Mouse (Mus musculus): ENCODE data around the gene Prpf8. TPM values are rescaled to one million over a fixed set of nuclear protein-coding genes. Genes with fewer than 3 reads are reported as not detected.

The Prpf8 gene
- polyA plus RNA-seq, 1 experiment from 2014 or later = 74.5 TPM

DNA sequence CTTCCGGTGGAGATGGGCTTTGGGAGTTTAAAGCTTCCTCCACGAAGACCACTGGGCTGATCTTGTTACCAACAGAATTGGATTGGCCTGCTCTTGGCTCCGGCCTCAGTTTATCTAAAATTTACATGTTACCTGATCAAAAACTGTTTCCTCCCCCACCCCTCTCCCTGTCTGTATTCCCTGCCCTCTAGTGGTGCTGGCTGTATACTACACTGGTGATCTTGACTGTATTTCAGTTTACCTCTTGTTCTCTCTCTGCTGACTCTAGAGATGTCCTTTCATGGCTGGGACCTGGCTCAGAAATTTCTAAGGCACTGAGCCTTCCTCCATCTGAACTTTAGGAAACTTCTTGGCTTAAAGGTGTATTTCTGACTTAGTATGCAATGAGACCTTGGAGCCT is 28.4 kb upstream of the Prpf8 start:
- H3K4me2 ChIP-seq (replicated peaks) = no peak overlapping the region
- H3K4me3 ChIP-seq (replicated peaks; ENCODE audit: low read length) = no peak overlapping the region
- 25% methylated on average over 3 of the region's 3 CpGs for WGBS
- H3K9me3 ChIP-seq (ENCODE audit: control insufficient read depth, low read length) = no peaks in the 10 kb centered on the region
- H3K27me3 ChIP-seq (ENCODE audit: control insufficient read depth, insufficient read depth, low read length) = no peaks in the 10 kb centered on the region
- DNase-seq (ENCODE audit: low spot score) = peak; percentile 45
- H3K36me3 ChIP-seq (replicated peaks; ENCODE audit: control insufficient read depth, insufficient read depth) = no peaks in the 10 kb centered on the region
- H3K27ac ChIP-seq = no peak overlapping the region
- H3K9ac ChIP-seq = no peak overlapping the region
- peaks cover 32% of the 10 kb centered on the region for H3K4me1 ChIP-seq (replicated peaks; ENCODE audit: control insufficient read depth, insufficient read depth, low read length)
- ATAC-seq (ENCODE audit: low FRiP score) = no peak

DNA sequence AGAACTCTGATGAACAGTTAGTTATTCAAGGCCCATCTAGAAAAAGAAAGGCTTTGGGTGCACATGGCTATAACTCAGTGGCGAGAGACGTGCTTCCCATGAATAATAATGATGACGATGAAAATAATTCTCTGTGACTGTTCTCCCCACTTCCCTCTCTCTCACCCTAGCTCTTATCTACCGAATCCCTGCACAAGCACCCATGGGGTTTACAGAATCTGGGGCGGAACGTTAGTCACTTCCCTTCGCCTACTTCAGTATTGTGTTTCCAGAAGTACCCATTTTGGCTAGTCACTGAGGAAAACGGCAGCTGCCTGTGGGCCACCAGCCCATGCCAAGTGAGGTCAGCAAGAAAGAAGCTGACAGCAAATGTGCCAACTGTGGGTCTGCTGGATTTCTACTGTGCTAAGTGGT is 28.0 kb upstream of the Prpf8 start:
- no peaks in the 10 kb centered on the region for H3K36me3 ChIP-seq (replicated peaks; ENCODE audit: control insufficient read depth, insufficient read depth)
- no peak overlapping the region for H3K4me3 ChIP-seq (replicated peaks; ENCODE audit: low read length)
- no peaks in the 10 kb centered on the region for H3K9me3 ChIP-seq (ENCODE audit: control insufficient read depth, low read length)
- no peak overlapping the region for H3K4me2 ChIP-seq (replicated peaks)
- no peak overlapping the region for H3K27ac ChIP-seq
- DNase-seq (ENCODE audit: low spot score) (no peak), ATAC-seq (ENCODE audit: low FRiP score) (no peak)
- H3K4me1 ChIP-seq (replicated peaks; ENCODE audit: control insufficient read depth, insufficient read depth, low read length) = peaks cover 30% of the 10 kb centered on the region
- H3K9ac ChIP-seq = no peak overlapping the region
- WGBS = 82% methylated on average over 8 of the region's 8 CpGs
- no peaks in the 10 kb centered on the region for H3K27me3 ChIP-seq (ENCODE audit: control insufficient read depth, insufficient read depth, low read length)

DNA sequence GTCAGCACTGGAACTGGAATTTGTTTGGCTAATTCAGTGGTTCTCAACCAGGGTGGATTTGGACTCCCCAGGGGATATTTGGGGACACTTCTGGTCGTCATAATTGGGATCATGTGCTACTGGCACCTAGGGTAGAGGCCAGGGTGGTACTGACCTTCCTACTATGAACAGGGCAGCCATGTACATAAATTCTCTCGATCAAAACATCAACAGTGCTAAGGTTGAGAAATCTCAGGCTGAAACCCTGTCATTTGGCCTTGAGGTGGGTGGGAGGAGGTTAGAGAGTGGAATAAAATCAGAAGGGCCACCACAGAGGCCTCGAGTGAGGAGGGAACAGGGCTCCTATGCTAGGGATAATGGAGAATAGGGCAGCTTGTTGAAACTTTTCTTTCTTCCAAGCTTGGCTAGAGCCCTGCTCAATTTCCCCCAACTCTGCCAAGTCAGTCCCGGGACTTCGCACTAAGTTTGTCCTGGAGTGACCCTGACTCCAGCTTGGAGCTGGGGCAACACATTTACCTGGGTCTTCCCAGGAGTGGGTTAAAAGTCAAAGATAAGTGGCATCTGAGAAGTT is 27.4 kb upstream of the Prpf8 start:
- Histone ChIP-seq H3K9ac (no peak overlapping the region), H3K4me3 (replicated peaks; ENCODE audit: low read length) (no peak overlapping the region), H3K36me3 (replicated peaks; ENCODE audit: control insufficient read depth, insufficient read depth) (no peaks in the 10 kb centered on the region), H3K27me3 (ENCODE audit: control insufficient read depth, insufficient read depth, low read length) (no peaks in the 10 kb centered on the region), H3K9me3 (ENCODE audit: control insufficient read depth, low read length) (no peaks in the 10 kb centered on the region), H3K4me1 (replicated peaks; ENCODE audit: control insufficient read depth, insufficient read depth, low read length) (peaks cover 25% of the 10 kb centered on the region), H3K4me2 (replicated peaks) (no peak overlapping the region; the same call in 1 of the 2 replicates), H3K27ac (no peak overlapping the region; the same call in 1 of the 2 replicates)
- no peak for DNase-seq (ENCODE audit: low spot score)
- 74% methylated on average over 5 of the region's 5 CpGs for WGBS
- ATAC-seq (ENCODE audit: low FRiP score) = no peak

DNA sequence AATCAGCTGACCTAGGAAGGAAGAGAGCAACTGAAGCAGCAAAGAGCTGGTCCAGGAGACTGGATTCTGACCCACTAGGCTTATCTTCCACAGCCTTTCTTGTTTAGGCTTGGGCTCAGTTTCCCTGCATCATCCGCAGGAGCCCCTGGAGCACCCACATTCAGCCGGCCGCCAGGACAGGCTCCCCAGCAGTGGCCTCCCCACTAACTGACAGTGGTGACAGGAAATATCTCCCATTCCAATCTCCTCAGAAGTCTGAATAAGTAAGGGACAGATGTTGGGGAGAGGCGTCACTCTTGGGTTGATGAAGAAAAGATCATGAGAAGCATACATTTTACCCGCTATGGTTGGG is 26.9 kb upstream of the Prpf8 start:
- 34% methylated on average over 5 of the region's 5 CpGs for WGBS
- peak overlapping the region; percentile 82 for H3K27ac ChIP-seq
- H3K36me3 ChIP-seq (replicated peaks; ENCODE audit: control insufficient read depth, insufficient read depth) = no peaks in the 10 kb centered on the region; the same call in 1 of the 2 replicates
- H3K9ac ChIP-seq = no peak overlapping the region
- H3K4me3 ChIP-seq (replicated peaks; ENCODE audit: low read length) = peak overlapping the region; percentile 73
- H3K9me3 ChIP-seq (ENCODE audit: control insufficient read depth, low read length) = no peaks in the 10 kb centered on the region
- H3K27me3 ChIP-seq (ENCODE audit: control insufficient read depth, insufficient read depth, low read length) = no peaks in the 10 kb centered on the region
- ATAC-seq (ENCODE audit: low FRiP score) (no peak), DNase-seq (ENCODE audit: low spot score) (no peak)
- H3K4me1 ChIP-seq (replicated peaks; ENCODE audit: control insufficient read depth, insufficient read depth, low read length) = peaks cover 24% of the 10 kb centered on the region
- H3K4me2 ChIP-seq (replicated peaks) = peak overlapping the region; percentile 76

DNA sequence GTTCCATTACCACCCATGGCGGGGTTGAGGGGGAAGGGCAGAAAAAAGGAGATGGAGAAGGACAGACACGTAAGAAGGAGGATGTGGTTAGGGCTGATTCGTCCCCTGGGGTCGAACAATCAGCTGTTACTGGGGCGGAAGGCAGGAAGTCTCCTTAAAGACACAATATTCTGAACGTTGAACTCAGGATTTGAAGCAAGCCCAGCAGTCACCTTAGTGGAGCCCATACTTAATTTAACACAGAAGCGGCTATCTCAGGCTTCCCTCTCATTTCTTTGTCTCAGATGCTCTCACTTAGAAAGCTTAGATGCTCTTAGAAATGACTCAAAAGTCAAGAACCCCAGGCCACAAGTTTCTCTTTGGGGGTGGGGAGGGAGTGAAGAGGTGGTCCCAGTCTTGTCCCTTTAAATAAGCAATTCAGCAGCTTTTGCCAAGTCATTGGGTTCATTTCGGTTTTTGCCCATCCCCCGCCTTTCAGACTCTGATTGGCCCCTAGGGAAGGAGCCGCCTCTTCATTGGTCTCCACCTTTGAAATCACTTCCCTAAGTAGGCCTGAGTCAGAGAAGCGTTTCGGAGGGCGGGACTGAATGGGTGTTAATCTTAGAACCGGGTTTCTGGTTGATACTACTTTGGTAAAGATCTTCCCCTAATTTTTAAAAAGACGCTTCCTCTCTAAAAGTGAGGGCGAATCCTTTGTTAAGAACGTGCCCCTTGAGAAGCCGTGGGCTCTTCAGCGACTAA is 26.3 kb upstream of the Prpf8 start:
- no peaks in the 10 kb centered on the region for H3K27me3 ChIP-seq (ENCODE audit: control insufficient read depth, insufficient read depth, low read length)
- peak overlapping the region; percentile 73 for H3K4me3 ChIP-seq (replicated peaks; ENCODE audit: low read length)
- H3K9me3 ChIP-seq (ENCODE audit: control insufficient read depth, low read length) = no peaks in the 10 kb centered on the region
- DNase-seq (ENCODE audit: low spot score) (peak; percentile 87), ATAC-seq (ENCODE audit: low FRiP score) (no peak)
- 3% methylated on average over 19 of the region's 19 CpGs for WGBS
- H3K4me1 ChIP-seq (replicated peaks; ENCODE audit: control insufficient read depth, insufficient read depth, low read length) = peaks cover 19% of the 10 kb centered on the region
- peak overlapping the region; percentile 44 for H3K9ac ChIP-seq
- H3K27ac ChIP-seq = peak overlapping the region; percentile 82
- peaks cover 3% of the 10 kb centered on the region for H3K36me3 ChIP-seq (replicated peaks; ENCODE audit: control insufficient read depth, insufficient read depth)
- peak overlapping the region; percentile 76 for H3K4me2 ChIP-seq (replicated peaks)

DNA sequence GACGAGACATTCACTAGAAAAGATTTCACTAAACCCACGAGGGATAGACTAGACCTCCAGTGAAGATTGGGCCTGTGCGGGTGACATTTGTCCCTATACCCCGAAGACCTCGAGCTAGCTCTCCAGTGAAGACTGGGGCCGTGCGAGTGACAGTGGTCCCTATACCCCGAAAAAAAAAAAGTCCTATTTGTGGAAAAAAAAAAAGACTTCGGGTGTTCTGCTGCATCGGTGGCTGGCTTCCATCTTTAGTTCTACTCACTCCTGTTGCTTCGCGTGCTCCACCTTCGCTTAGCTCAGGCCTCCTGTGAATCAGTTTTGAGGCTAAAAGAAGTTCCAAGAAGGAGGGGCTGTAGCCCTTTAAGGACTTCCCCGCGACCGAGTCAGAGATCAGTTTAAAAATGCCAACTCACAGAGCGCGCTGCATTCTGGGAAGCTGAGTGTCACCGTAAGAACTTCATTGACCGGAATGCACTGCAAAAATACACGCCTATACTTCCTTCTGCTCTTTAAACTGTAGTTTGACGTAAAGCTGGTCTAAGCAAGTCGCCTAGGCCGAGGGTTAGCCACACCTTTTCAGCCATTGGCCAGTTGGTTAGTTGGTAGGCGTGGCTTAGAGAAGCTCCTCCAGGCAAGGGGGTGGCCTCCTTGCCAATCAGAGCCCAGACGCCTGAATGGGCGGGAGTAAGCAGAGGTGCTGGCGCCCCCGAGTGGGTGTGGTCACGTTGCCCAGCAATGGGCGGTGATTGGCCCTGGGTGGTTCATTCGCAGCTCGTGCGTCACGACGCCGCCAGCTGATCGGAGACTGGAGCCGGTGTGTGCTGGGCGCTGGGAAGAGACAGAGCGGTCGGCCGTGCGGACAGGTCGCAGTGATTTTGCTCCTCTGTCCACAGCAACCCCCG is 25.5 kb upstream of the Prpf8 start, which contains the start of gene Tlcd2:
Gene Tlcd2 (plus strand): TSS at position 872 of the 899 bp plus-strand sequence.
- Histone ChIP-seq H3K9ac (peak within 1 kb of the TSS; percentile 73), H3K9me3 (ENCODE audit: control insufficient read depth, low read length) (no peaks in the 10 kb centered on the region), H3K4me2 (replicated peaks) (peak within 1 kb of the TSS; percentile 76), H3K4me3 (replicated peaks; ENCODE audit: low read length) (peak within 1 kb of the TSS; percentile 73), H3K4me1 (replicated peaks; ENCODE audit: control insufficient read depth, insufficient read depth, low read length) (peaks cover 19% of the 10 kb centered on the region), H3K27ac (peak within 1 kb of the TSS; percentile 82), H3K27me3 (ENCODE audit: control insufficient read depth, insufficient read depth, low read length) (no peaks in the 10 kb centered on the region), H3K36me3 (replicated peaks; ENCODE audit: control insufficient read depth, insufficient read depth) (peaks cover 11% of the 10 kb centered on the region)
- under 1% methylated on average over 46 of the region's 46 CpGs for WGBS
- peak; percentile 97 for ATAC-seq (ENCODE audit: low FRiP score)
- peak; percentile 98 for DNase-seq (ENCODE audit: low spot score)

DNA sequence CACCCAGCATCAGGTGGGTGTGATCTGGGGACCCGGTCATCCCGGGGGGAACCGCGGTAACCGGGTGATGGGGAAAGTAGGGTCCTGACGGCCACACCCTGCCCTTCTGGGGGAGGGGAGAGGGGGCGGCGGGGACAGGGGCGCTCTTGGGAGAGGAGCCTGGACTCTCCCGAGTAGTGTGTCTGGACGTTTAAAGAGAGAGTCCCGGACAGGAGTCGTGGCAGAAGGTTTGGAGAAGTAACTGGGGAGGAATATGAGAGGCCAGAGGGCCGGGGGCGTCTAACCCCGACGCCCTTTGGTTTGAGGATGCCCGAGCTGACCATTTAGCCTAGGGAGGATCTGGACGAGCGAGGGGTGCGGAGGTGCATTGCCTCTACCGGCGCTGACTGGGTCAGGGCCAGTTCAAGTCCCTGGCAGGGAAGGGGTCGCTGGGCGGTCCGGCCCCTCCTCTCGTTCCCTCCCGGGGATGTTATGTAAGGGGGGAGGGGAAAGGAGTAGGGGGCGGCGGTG is 24.8 kb upstream of the Prpf8 start:
- Histone ChIP-seq H3K4me1 (replicated peaks; ENCODE audit: control insufficient read depth, insufficient read depth, low read length) (peaks cover 19% of the 10 kb centered on the region), H3K4me2 (replicated peaks) (peak overlapping the region; percentile 76), H3K36me3 (replicated peaks; ENCODE audit: control insufficient read depth, insufficient read depth) (peaks cover 15% of the 10 kb centered on the region), H3K27ac (peak overlapping the region; percentile 60; the same call in 1 of the 2 replicates), H3K4me3 (replicated peaks; ENCODE audit: low read length) (peak overlapping the region; percentile 73), H3K9ac (peak overlapping the region; percentile 73), H3K9me3 (ENCODE audit: control insufficient read depth, low read length) (no peaks in the 10 kb centered on the region), H3K27me3 (ENCODE audit: control insufficient read depth, insufficient read depth, low read length) (no peaks in the 10 kb centered on the region)
- ATAC-seq (ENCODE audit: low FRiP score) = peak; percentile 16
- under 1% methylated on average over 27 of the region's 30 CpGs for WGBS
- DNase-seq (ENCODE audit: low spot score) = no peak

DNA sequence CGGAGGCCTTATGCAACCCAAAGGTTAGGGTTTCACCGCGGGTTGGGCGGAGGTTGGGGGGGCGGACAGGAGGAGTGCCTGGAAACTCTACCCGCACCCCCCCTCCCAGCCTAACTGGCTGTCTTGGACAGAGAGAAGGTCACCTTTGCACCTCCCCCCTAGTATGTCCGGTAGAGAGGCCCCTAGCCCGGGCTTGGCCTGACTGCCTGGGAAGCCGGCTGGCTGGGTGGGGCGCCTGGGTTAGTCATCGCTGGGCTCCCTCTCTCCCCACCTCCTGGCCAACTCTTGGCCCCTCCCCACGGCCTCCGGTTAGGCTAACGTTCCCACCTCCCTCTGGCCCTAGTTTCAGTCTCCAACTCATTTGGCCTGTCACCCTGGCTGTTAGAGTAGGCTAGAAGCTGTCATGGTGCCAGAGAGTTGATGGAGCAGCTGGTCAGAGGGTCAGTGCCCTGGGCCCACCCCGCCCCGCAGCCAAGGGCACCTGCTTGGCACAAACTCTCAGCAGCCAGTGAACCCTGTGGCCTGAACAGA is 24.3 kb upstream of the Prpf8 start:
- H3K27ac ChIP-seq = no peak overlapping the region
- no peaks in the 10 kb centered on the region for H3K27me3 ChIP-seq (ENCODE audit: control insufficient read depth, insufficient read depth, low read length)
- peaks cover 19% of the 10 kb centered on the region for H3K4me1 ChIP-seq (replicated peaks; ENCODE audit: control insufficient read depth, insufficient read depth, low read length)
- no peak for ATAC-seq (ENCODE audit: low FRiP score)
- H3K9ac ChIP-seq = peak overlapping the region; percentile 73
- peaks cover 17% of the 10 kb centered on the region for H3K36me3 ChIP-seq (replicated peaks; ENCODE audit: control insufficient read depth, insufficient read depth)
- H3K9me3 ChIP-seq (ENCODE audit: control insufficient read depth, low read length) = no peaks in the 10 kb centered on the region
- DNase-seq (ENCODE audit: low spot score) = no peak
- peak overlapping the region; percentile 73 for H3K4me3 ChIP-seq (replicated peaks; ENCODE audit: low read length)
- WGBS = 4% methylated on average over 16 of the region's 16 CpGs
- H3K4me2 ChIP-seq (replicated peaks) = peak overlapping the region; percentile 76
